Mouse (Mus musculus) kidney, adult 2 months (tissue): ENCODE results near the gene Arpp19. TPM values are rescaled to one million over a fixed set of nuclear protein-coding genes. Genes with fewer than 3 reads are reported as not detected.

Experiments
- DNase-seq: peaks from one replicate; pipeline ENCODE4 v3.0.0; 2021
- H3K27ac ChIP-seq: fragments of 200-500 bp; 2 replicates; pipeline ENCODE4 v1.5.1; 2012; ENCODE audit warnings: low read depth, low read length, control low read depth, inconsistent platforms; ENCODE audit not compliant: insufficient read depth
- H3K27me3 ChIP-seq: fragments of 200-500 bp; replicated peaks from 2 replicates; pipeline ENCODE4 v1.6.1; 2012; ENCODE audit warnings: mild to moderate bottlenecking, moderate library complexity, low read length, inconsistent platforms; ENCODE audit not compliant: control insufficient read depth, insufficient read depth
- H3K36me3 ChIP-seq: fragments of 200-500 bp; 2 replicates; pipeline ENCODE4 v1.6.1; 2012; ENCODE audit warnings: mild to moderate bottlenecking, moderate library complexity, low read length, inconsistent platforms; ENCODE audit not compliant: control insufficient read depth, insufficient read depth
- H3K4me1 ChIP-seq: fragments of 200-500 bp; 2 replicates; pipeline ENCODE4 v1.6.1; 2011; ENCODE audit warnings: low read length; ENCODE audit not compliant: control insufficient read depth, insufficient read depth
- H3K4me3 ChIP-seq: fragments of 200-500 bp; 2 replicates; pipeline ENCODE4 v1.5.1; 2011; ENCODE audit warnings: mild to moderate bottlenecking, low read depth, low read length, control low read depth; ENCODE audit not compliant: insufficient read depth
- CTCF ChIP-seq: fragments of 200-500 bp; conservative IDR thresholded peaks from 2 replicates; pipeline ENCODE4 v1.5.1; 2011; ENCODE audit warnings: low read depth, mild to moderate bottlenecking, control low read depth, low read length, moderate library complexity, mixed read lengths; ENCODE audit not compliant: insufficient read depth, insufficient read length
- POLR2A ChIP-seq: fragments of 200-500 bp; IDR thresholded peaks from one replicate; pipeline ENCODE4 v1.6.1; 2011; ENCODE audit warnings: low read depth, low read length, control low read depth
- whole genome bisulfite sequencing: fragments of 180-500 bp; shearing (Covaris S2); methylation state at CpG from one replicate; pipeline ENCODE4 v1.1.7; 2018; 5-methylcytosine and 5-hydroxymethylcytosine counted together
- polyA plus RNA-seq: library from polyadenylated mRNA; depleted of rRNA; stranded (reverse); fragments of >200 nt; gene quantifications from 2 replicates; pipeline ENCODE4 v1.2.3, GENCODE M21; 2012

Arpp19 gene
- polyA plus RNA-seq, 1 experiment: 24.6 TPM

GRCm38 (mm10) chr9:75001006-75001405 lies 36.4 kb upstream of the Arpp19 start:
- H3K4me3 ChIP-seq: no peak overlapping the region
- H3K4me1 ChIP-seq: peaks cover 8% of the 10 kb centered on the region; the same call in 1 of the 2 replicates
- H3K27ac ChIP-seq: no peak overlapping the region
- WGBS: 66% methylated on average over 6 of the region's 6 CpGs
- H3K27me3 ChIP-seq: no peaks in the 10 kb centered on the region
- no peaks in the 10 kb centered on the region for H3K36me3 ChIP-seq
- no peak for DNase-seq
- TF ChIP-seq CTCF (no peak), POLR2A (no peak)

DNA sequence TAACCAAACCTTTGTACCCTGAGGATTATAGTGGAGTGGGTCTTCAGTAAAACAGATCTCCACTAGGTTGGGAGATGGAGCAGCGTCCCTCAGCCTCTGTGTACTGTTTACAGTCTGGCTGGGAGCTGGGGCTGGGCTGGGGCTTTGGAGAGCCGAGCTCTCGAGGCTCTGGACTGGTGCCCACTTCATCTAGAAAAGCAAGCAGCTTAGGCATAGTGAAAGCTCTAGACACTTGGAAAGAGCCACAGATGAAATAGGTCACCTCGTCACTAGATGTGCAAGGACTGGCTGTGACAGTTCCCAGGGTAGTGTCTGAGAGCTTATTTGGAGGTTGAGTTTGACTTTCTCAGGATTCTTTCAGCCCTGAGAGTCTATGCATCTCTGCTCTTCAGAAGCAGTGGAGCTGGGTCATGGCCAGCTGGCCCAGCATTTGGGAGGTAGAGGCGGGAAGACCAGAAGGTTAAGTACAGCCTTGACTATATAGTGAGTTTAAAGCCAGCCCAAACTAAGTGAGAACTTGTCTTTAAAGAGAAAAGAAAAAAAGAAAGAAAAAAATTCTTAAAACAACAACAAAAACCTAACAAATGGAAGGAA lies 35.7 kb upstream of the Arpp19 start:
- 48% methylated on average over 5 of the region's 5 CpGs for WGBS
- no peak for DNase-seq
- Histone ChIP-seq H3K27me3 (no peaks in the 10 kb centered on the region), H3K27ac (no peak overlapping the region), H3K36me3 (0 out of 2 replicates have a peak, but pooled peaks cover under 1% of the 10 kb centered on the region), H3K4me1 (peaks cover 8% of the 10 kb centered on the region; the same call in 1 of the 2 replicates), H3K4me3 (no peak overlapping the region)
- no peak for TF ChIP-seq CTCF
- no peak for TF ChIP-seq POLR2A

- H3K4me1 ChIP-seq: peaks cover 5% of the 10 kb centered on the region; the same call in 1 of the 2 replicates
- no peak overlapping the region for H3K4me3 ChIP-seq
- TF ChIP-seq POLR2A (no peak), CTCF (no peak)
- no peaks in the 10 kb centered on the region for H3K27me3 ChIP-seq
- no peak overlapping the region for H3K27ac ChIP-seq
- no peak for DNase-seq
- 45% methylated on average over 3 of the region's 3 CpGs for WGBS
- 0 out of 2 replicates have a peak, but pooled peaks cover 2% of the 10 kb centered on the region for H3K36me3 ChIP-seq
Measured at GRCm38 (mm10) chr9:75002262-75002661, 35.2 kb upstream of the Arpp19 start.

GRCm38 (mm10) chr9:75004203-75004602 lies 33.2 kb upstream of the Arpp19 start:
- TF ChIP-seq POLR2A (no peak), CTCF (no peak)
- no peak for DNase-seq
- Histone ChIP-seq H3K4me1 (peaks cover 3% of the 10 kb centered on the region; the same call in 1 of the 2 replicates), H3K4me3 (no peak overlapping the region), H3K27ac (no peak overlapping the region), H3K36me3 (peaks cover 2% of the 10 kb centered on the region; the same call in 1 of the 2 replicates), H3K27me3 (no peaks in the 10 kb centered on the region)
- 89% methylated on average over 10 of the region's 10 CpGs for WGBS

DNA sequence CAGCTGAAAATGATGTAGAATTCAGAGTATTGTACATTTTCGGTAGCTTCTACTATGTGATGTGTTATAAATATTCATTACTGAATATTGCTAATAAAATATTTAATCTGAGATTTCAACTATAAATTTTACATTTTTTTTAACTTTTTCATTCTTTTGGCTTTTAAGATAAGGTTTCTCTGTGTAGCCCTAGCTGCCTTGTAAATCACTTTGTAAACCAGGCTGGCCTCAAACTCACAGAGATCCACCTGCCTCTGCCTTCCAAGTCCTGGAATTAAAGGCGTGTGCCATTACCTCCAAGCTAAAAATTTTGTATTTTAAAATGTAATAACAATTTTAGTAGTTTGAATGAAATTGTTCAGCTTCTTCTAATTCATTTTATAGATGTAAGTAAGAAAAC lies 20.8 kb upstream of the Arpp19 start:
- H3K4me1 ChIP-seq: no peaks in the 10 kb centered on the region
- H3K4me3 ChIP-seq: no peak overlapping the region
- no peaks in the 10 kb centered on the region for H3K27me3 ChIP-seq
- DNase-seq: no peak
- WGBS: 93% methylated on average over 2 of the region's 2 CpGs
- H3K27ac ChIP-seq: no peak overlapping the region
- TF ChIP-seq POLR2A (no peak), CTCF (no peak)
- H3K36me3 ChIP-seq: peaks cover 21% of the 10 kb centered on the region

GRCm38 (mm10) chr9:75019181-75019580 lies 18.2 kb upstream of the Arpp19 start:
- no peak for DNase-seq
- H3K4me3 ChIP-seq: no peak overlapping the region
- WGBS: 93% methylated on average over 6 of the region's 6 CpGs
- H3K27me3 ChIP-seq: no peaks in the 10 kb centered on the region
- H3K27ac ChIP-seq: no peak overlapping the region
- no peaks in the 10 kb centered on the region for H3K4me1 ChIP-seq
- H3K36me3 ChIP-seq: peaks cover 21% of the 10 kb centered on the region
- TF ChIP-seq POLR2A (no peak), CTCF (no peak)

GRCm38 (mm10) chr9:75019592-75019991 lies 17.8 kb upstream of the Arpp19 start:
- no peak for DNase-seq
- WGBS: 96% methylated on average over 3 of the region's 3 CpGs

More at GRCm38 (mm10) chr9:75019592-75019991, 17.8 kb upstream of the Arpp19 start:
- no peaks in the 10 kb centered on the region for H3K4me1 ChIP-seq
- H3K36me3 ChIP-seq: peaks cover 21% of the 10 kb centered on the region
- no peaks in the 10 kb centered on the region for H3K27me3 ChIP-seq
- no peak for TF ChIP-seq POLR2A
- no peak for TF ChIP-seq CTCF
- no peak overlapping the region for H3K4me3 ChIP-seq
- H3K27ac ChIP-seq: no peak overlapping the region
